Mouse (Mus musculus): ENCODE measurements around the gene Bud23.

GRCm38 (mm10) chr5:135011809-135012613, 52.7 kb downstream of the Bud23 start:
- no peak for TF ChIP-seq CTCF (IDR thresholded peaks at IDR 0.05; ENCODE audit: low read depth, low read length)
- no peak for TF ChIP-seq POLR2A (IDR thresholded peaks at IDR 0.05; ENCODE audit: insufficient read depth, low read length)
